Mouse (Mus musculus) megakaryocyte, embryonic 14.5 days (primary cell): ENCODE measurements around the gene Doc2b. TPM values are rescaled to one million over a fixed set of nuclear protein-coding genes. Genes with fewer than 3 reads are reported as not detected.

Source experiments
- H3K27me3 ChIP-seq: replicated peaks from 2 replicates; pipeline ENCODE3; 2012; ENCODE audit warnings: inconsistent platforms
- H3K36me3 ChIP-seq: replicated peaks from 2 replicates; pipeline ENCODE3; 2012; ENCODE audit warnings: low read length, inconsistent platforms, mixed read lengths
- H3K4me1 ChIP-seq: 2 replicates; pipeline ENCODE4 v1.6.1; 2012; ENCODE audit warnings: inconsistent platforms
- H3K4me3 ChIP-seq: replicated peaks from 2 replicates; pipeline ENCODE3; 2012; ENCODE audit warnings: moderate library complexity, mild to moderate bottlenecking, inconsistent platforms
- H3K9me3 ChIP-seq: 2 replicates; pipeline ENCODE4 v1.6.1; 2012; ENCODE audit warnings: inconsistent platforms
- FLI1 ChIP-seq: IDR thresholded peaks from 2 replicates; pipeline ENCODE4 v1.6.1; 2012; ENCODE audit warnings: low read length, inconsistent platforms, mixed read lengths
- GATA1 ChIP-seq: IDR thresholded peaks from 3 replicates; pipeline ENCODE4 v1.6.1; 2012; ENCODE audit warnings: mixed read lengths, low read length, inconsistent platforms, borderline replicate concordance
- polyA plus RNA-seq: library from polyadenylated mRNA; stranded (reverse); fragments of >175 nt; gene quantifications from 2 replicates; pipeline ENCODE4 v1.2.3, GENCODE M21; 2012; ENCODE audit warnings: low replicate concordance; ENCODE audit not compliant: insufficient read depth

Gene Doc2b
- polyA plus RNA-seq, 1 experiment: not detected

DNA sequence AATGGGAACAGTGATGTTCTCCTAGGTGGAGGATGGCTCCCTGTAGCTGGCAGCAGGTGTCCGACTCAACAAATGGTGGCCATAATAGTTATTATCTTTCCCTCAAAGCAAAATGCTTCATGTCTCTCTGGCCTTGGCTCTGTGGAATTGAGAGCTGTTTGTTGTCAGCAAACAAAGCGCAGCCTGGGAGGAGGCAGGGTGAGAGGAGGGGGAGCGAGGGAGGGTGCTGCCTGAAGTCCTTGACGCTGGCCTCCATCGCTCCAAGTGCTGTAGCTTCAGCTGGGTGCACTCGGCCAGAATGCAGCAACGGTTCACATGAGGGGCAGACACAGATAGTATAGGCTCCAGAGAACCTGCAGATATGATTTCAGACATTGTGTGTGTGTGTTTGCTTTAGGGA, 27.7 kb upstream of the Doc2b start:
- Histone ChIP-seq H3K36me3 (no peaks in the 10 kb centered on the region), H3K9me3 (peaks cover 13% of the 10 kb centered on the region), H3K4me1 (peaks cover 19% of the 10 kb centered on the region), H3K4me3 (no peak overlapping the region), H3K27me3 (peaks cover 65% of the 10 kb centered on the region)
- TF ChIP-seq GATA1 (no peak), FLI1 (no peak)

DNA sequence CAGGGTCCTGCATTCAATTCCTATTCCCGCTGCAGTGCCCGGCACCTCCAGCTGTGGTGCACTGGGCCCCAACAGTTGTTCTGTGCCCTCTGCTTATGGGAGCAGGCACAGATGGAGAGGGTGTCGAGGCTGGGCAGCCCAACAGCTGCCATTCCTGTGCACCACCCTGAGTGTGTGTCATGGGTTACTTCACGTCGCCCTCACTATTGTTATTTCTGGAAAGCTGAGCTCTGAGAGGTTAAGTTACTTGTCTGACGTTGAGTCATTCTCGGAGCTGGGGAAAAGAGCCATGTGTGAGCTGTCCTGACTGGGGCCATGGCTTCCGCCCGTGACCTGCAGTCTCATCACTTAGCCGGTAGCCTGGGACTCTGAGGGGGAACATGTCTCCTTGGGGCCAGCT, 17.2 kb upstream of the Doc2b start:
- H3K4me3 ChIP-seq: no peak overlapping the region
- H3K27me3 ChIP-seq: peaks cover 69% of the 10 kb centered on the region
- TF ChIP-seq FLI1 (no peak), GATA1 (no peak)
- H3K4me1 ChIP-seq: peaks cover 9% of the 10 kb centered on the region
- H3K9me3 ChIP-seq: 0 out of 2 replicates have a peak, but pooled peaks cover 4% of the 10 kb centered on the region
- H3K36me3 ChIP-seq: no peaks in the 10 kb centered on the region

DNA sequence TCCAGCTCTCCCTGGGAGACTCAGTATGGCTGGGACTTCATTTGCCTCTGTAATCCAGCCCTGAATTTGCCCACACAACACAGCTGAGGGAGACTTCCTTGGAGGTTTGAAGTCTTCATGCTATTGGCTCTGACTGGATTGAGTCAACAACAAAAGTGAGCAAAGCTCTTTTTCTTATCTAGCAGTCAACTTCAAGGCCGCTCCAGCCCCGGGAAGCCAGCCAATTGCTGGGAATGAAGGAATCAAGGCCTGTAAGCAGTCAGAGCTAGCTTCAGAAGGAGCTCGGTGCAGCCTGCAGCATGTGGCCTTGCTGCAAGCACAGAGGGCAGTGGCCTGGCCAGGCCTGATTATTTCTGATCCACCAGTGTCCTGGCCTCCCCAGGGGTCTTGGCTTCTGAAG, 16.1 kb upstream of the Doc2b start:
- Histone ChIP-seq H3K9me3 (0 out of 2 replicates have a peak, but pooled peaks cover 4% of the 10 kb centered on the region), H3K4me3 (no peak overlapping the region), H3K27me3 (peaks cover 67% of the 10 kb centered on the region), H3K36me3 (no peaks in the 10 kb centered on the region), H3K4me1 (peaks cover 9% of the 10 kb centered on the region)
- no peak for TF ChIP-seq GATA1
- no peak for TF ChIP-seq FLI1

DNA sequence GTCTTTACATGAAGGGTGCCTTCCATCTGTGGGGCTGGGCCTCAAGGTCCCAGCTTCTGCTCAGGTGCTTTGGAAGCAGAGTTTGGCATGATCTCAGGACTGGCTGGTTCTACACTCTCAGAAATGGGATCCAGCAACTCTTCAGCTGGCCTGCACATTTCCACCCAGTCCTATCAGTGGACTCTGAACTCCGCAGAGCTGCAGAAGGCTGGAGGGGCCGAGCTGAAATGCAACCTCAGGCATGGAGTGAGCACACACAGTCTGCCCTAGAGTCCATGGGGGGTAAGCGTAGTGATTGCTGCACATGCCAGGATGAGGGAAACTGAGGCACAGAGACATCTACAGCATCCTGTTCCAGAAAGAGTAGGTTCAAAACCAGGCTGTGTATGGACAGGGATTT, 14.7 kb upstream of the Doc2b start:
- Histone ChIP-seq H3K4me3 (no peak overlapping the region), H3K9me3 (0 out of 2 replicates have a peak, but pooled peaks cover 4% of the 10 kb centered on the region), H3K36me3 (no peaks in the 10 kb centered on the region), H3K4me1 (peaks cover 9% of the 10 kb centered on the region), H3K27me3 (peaks cover 66% of the 10 kb centered on the region)
- TF ChIP-seq FLI1: no peak
- TF ChIP-seq GATA1: no peak

DNA sequence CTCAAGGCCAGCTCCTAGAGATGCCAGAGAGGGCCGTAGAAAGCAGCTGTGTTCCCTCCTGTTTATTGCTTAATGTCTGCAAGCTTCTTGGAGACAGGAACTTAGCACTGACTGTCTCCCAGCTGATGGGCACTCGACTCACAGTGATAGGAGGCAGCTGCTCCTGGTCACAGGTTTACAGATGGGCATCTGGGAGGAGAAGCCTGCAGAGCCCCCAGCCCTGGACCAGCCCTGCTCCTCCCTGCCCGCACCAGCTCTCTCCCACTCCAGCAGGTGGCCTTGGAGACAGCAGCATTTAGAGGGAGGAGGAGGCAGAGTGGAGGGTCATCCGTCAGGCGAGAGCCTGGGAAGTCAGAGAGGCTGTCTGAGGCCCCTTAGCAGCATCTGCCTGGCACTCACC, 11.6 kb upstream of the Doc2b start:
- H3K9me3 ChIP-seq: peaks cover 4% of the 10 kb centered on the region
- peaks cover 56% of the 10 kb centered on the region for H3K27me3 ChIP-seq
- no peaks in the 10 kb centered on the region for H3K36me3 ChIP-seq
- TF ChIP-seq GATA1: no peak
- no peak for TF ChIP-seq FLI1
- peaks cover 5% of the 10 kb centered on the region; the same call in 1 of the 2 replicates for H3K4me1 ChIP-seq
- no peak overlapping the region for H3K4me3 ChIP-seq

DNA sequence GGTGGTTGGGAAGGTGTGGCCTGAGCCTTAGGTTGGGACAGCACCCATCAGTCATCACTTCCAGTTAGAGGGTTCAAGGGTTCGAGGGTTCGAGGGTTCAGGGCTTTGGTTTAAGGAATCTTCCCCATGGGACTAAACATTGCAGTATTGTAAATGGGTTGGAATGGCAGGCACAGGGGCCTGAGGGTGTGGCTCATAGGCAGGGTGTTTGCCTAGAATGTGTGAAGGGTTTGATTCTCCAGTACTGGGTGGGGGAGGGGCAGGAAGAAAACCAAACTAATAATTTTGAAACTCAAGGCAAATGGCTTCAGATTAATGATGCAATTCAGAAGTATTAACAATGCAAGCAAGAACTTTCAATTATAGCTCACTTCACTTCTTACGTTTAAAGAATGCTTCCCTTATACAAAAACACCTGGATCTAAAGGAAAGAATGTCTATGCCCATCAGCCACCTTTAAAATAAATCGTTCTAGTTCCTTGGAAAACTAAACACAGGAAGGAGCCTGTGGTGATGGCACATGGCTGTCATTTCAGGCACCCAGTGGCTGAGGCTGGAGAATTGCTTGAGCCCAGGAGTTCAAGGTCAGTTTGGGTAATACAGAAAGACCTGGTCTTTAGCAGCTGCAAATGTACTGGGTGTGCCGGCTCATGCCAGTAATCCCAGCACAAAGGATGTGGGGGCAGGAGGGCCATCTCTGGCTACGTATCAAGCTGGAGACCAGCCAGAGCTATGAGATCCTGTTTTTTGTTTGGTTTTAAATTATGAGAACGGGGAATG, 6.1 kb upstream of the Doc2b start:
- Histone ChIP-seq H3K36me3 (no peaks in the 10 kb centered on the region), H3K9me3 (peaks cover 12% of the 10 kb centered on the region)
- TF ChIP-seq GATA1: no peak
- no peak for TF ChIP-seq FLI1

DNA sequence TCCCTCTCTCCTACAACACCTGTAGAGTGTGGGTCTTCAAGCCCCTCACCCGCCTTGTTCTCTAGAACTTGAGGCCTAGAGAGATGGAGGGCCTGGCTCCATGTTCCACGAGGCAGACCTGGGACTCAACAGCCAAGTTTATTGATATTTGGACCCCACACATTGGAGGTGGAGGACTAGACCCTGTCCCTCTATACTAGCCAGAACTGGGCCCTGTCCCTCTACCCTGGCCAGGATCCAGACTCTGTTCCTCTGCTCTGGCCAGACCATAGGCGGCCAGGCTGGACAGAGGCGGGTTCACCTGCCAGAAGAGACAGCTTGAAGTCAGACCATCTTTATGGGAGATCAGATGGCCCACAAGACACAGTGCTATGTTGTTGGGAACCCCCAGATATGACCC, 5.5 kb upstream of the Doc2b start:
- H3K9me3 ChIP-seq: peaks cover 15% of the 10 kb centered on the region
- H3K4me3 ChIP-seq: no peak overlapping the region
- no peak for TF ChIP-seq FLI1
- TF ChIP-seq GATA1: no peak
- H3K27me3 ChIP-seq: peaks cover 79% of the 10 kb centered on the region
- H3K4me1 ChIP-seq: peaks cover 5% of the 10 kb centered on the region; the same call in 1 of the 2 replicates
- no peaks in the 10 kb centered on the region for H3K36me3 ChIP-seq

More for the DNA sequence above, 6.1 kb upstream of the Doc2b start:
- peaks cover 5% of the 10 kb centered on the region; the same call in 1 of the 2 replicates for H3K4me1 ChIP-seq
- peaks cover 78% of the 10 kb centered on the region for H3K27me3 ChIP-seq
- no peak overlapping the region for H3K4me3 ChIP-seq

DNA sequence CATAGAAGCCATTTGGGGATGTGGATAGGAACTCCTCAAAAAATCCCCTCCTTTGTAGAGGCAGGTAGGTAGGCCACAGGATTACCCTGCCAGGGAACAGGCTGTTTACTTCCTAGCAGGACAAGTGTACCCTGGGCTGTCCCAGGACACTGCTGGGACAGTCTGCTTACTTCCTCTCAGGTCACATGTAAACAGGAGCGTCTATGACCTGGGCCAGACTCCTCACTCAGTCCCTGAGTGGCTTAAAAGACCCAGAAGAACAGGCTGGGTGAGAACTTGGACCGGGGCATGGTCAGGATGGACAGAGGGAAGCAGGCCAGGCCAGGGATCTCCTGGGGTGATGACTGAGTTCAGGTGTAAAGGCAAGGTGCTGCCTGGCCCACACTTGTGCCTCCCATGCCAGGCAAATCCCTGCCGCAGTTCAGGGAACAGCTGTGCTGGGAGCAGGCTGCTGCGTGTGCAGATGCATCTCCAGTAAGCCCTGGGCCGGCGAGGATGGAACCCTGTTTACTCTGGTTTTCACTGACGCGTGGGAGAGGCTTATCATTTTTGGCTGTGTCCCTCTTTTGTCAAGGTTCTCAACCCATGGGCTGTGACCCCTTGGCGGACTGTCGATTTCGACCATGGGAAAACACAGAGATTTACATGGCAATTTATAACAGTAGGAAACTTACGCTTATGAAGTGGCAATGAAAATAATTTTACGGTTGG, 842 bp upstream of the Doc2b start:
- H3K27me3 ChIP-seq: peaks cover 99% of the 10 kb centered on the region
- peaks cover 13% of the 10 kb centered on the region for H3K4me1 ChIP-seq
- no peak overlapping the region for H3K4me3 ChIP-seq
- H3K9me3 ChIP-seq: 0 out of 2 replicates have a peak, but pooled peaks cover 7% of the 10 kb centered on the region
- no peak for TF ChIP-seq FLI1
- no peak for TF ChIP-seq GATA1
- H3K36me3 ChIP-seq: no peaks in the 10 kb centered on the region

DNA sequence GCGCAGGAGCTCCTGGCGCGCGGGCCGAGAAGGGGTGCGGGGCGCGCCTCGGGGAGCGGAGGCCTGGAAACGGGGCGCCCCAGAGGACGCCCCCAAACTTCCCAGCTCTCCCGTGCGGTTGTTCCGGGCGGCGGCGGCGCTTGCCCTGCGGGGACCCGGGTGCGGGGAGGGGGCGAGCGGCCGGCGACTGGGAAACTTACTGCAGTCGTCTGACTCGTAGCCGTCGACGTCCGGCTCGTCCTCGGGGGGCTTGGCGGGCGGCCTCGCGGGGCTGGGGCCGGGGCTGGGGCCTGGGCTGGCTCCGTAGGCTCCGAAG, 570 bp downstream of the Doc2b start:
- 0 out of 2 replicates have a peak, but pooled peaks cover 7% of the 10 kb centered on the region for H3K9me3 ChIP-seq
- no peak for TF ChIP-seq GATA1
- no peak for TF ChIP-seq FLI1

DNA sequence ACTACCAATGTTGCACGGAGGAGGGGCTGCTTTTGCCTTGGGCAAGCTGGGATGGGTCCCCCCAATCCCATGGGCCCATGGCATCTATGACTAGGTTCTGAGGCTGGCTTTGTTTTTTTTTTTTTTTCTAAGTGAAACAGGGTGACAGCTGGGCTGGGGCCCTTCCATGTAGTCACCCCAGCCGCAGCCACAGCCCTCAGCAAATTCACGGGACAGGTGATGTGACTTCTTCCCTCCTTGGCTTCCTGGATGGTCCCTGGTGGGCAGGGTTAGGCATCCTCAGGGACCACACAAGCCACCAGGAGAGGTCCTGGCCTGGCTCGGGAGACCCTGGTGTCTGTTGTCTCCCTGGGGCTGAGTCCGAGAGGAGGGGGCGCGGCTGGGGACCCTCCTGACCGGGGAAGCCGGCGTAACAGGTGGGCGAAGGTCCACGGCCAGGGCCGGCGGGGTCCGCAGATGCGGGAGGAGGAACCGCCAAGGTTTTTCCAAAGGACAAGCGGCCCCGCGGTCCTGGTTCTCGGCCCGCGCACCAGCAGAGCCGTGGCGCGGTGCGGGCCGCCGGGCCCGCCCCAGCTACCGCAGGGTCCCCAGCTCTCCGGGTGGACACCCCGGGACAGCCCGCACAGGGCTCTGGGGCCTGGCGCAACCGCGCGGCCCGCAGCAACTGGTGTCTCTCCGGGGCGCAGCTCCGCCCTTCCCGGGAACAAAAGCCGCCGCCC, 1.1 kb downstream of the Doc2b start:
- Histone ChIP-seq H3K27me3 (peaks cover 93% of the 10 kb centered on the region), H3K9me3 (0 out of 2 replicates have a peak, but pooled peaks cover 7% of the 10 kb centered on the region), H3K4me3 (no peak overlapping the region), H3K36me3 (no peaks in the 10 kb centered on the region), H3K4me1 (peaks cover 13% of the 10 kb centered on the region)
- TF ChIP-seq GATA1 (no peak), FLI1 (no peak)

More for the DNA sequence above, 570 bp downstream of the Doc2b start:
- peaks cover 13% of the 10 kb centered on the region for H3K4me1 ChIP-seq
- no peaks in the 10 kb centered on the region for H3K36me3 ChIP-seq
- H3K27me3 ChIP-seq: peaks cover 93% of the 10 kb centered on the region
- no peak overlapping the region for H3K4me3 ChIP-seq
